Mouse (Mus musculus): ENCODE data around the gene Kcnq4. TPM values are rescaled to one million over a fixed set of nuclear protein-coding genes. Genes with fewer than 3 reads are reported as not detected.
A peak's percentile ranks its signal among the peaks of the same experiment; 100 is the strongest.

Gene Kcnq4
- polyA plus RNA-seq, 1 experiment from 2014 or later: 0.95 TPM

- Histone ChIP-seq H3K9me3 (replicated peaks) (0 out of 2 replicates have a peak, but pooled peaks cover 3% of the 10 kb centered on the region), H3K27ac (ENCODE audit: poor library complexity, severe bottlenecking) (no peak overlapping the region), H3K4me1 (replicated peaks) (peaks cover 25% of the 10 kb centered on the region), H3K27me3 (replicated peaks) (peaks cover 21% of the 10 kb centered on the region), H3K9ac (no peak overlapping the region), H3K4me2 (no peak overlapping the region), H3K4me3 (no peak overlapping the region), H3K36me3 (no peaks in the 10 kb centered on the region)
- 49% methylated on average over 12 of the region's 12 CpGs for WGBS
- no peak for ATAC-seq (ENCODE audit: insufficient number of reproducible peaks, low FRiP score)
Observed at GRCm38 (mm10) chr4:120671046-120671445, 77.4 kb downstream of the Kcnq4 start.

DNA sequence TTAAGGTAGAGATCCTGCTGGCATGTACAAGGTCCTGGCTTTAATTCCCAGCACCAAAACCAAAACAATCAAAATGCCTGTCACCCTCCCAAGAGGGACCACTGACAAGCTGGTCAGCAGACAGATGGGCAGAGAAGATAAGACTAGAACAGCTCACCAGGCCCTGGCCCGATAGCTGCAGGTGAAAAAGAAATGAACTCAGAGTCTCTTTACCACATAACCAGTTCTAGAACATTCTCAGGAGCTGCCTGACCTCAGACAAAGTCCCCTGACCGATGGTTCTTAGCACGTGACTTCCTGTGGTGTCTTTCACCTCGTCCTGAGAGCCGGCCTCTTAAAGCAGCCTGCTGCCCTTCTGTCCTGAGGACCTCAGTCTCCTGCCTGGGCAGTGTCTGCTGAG is 78.8 kb downstream of the Kcnq4 start:
- peak overlapping the region; percentile 100; the same call in 1 of the 2 replicates for H3K4me2 ChIP-seq
- no peaks in the 10 kb centered on the region for H3K36me3 ChIP-seq
- no peak overlapping the region for H3K4me3 ChIP-seq
- peaks cover 21% of the 10 kb centered on the region for H3K27me3 ChIP-seq (replicated peaks)
- H3K9ac ChIP-seq: no peak overlapping the region
- 58% methylated on average over 5 of the region's 5 CpGs for WGBS
- ATAC-seq (ENCODE audit: insufficient number of reproducible peaks, low FRiP score): no peak
- H3K4me1 ChIP-seq (replicated peaks): peaks cover 36% of the 10 kb centered on the region
- 0 out of 2 replicates have a peak, but pooled peaks cover 3% of the 10 kb centered on the region for H3K9me3 ChIP-seq (replicated peaks)
- 0 out of 2 replicates have a peak overlapping the region, but pooled peaks have one; percentile 14 for H3K27ac ChIP-seq (ENCODE audit: poor library complexity, severe bottlenecking)

- no peak for ATAC-seq (ENCODE audit: insufficient number of reproducible peaks, low FRiP score)
Observed at GRCm38 (mm10) chr4:120668551-120668950, 79.9 kb downstream of the Kcnq4 start.

GRCm38 (mm10) chr4:120667555-120667954 is 80.9 kb downstream of the Kcnq4 start:
- Histone ChIP-seq H3K4me1 (replicated peaks) (peaks cover 34% of the 10 kb centered on the region), H3K9ac (peak overlapping the region; percentile 91), H3K4me3 (peak overlapping the region; percentile 88), H3K9me3 (replicated peaks) (0 out of 2 replicates have a peak, but pooled peaks cover 3% of the 10 kb centered on the region), H3K27ac (ENCODE audit: poor library complexity, severe bottlenecking) (peak overlapping the region; percentile 93), H3K27me3 (replicated peaks) (peaks cover 21% of the 10 kb centered on the region), H3K4me2 (peak overlapping the region; percentile 100), H3K36me3 (no peaks in the 10 kb centered on the region)
- 12% methylated on average over 10 of the region's 10 CpGs for WGBS
- ATAC-seq (ENCODE audit: insufficient number of reproducible peaks, low FRiP score): no peak

More at GRCm38 (mm10) chr4:120668551-120668950, 79.9 kb downstream of the Kcnq4 start:
- H3K4me2 ChIP-seq: peak overlapping the region; percentile 100
- H3K27me3 ChIP-seq (replicated peaks): peaks cover 21% of the 10 kb centered on the region
- H3K27ac ChIP-seq (ENCODE audit: poor library complexity, severe bottlenecking): peak overlapping the region; percentile 93; the same call in 1 of the 2 replicates
- H3K4me1 ChIP-seq (replicated peaks): peaks cover 34% of the 10 kb centered on the region
- H3K36me3 ChIP-seq: no peaks in the 10 kb centered on the region
- 0 out of 2 replicates have a peak, but pooled peaks cover 3% of the 10 kb centered on the region for H3K9me3 ChIP-seq (replicated peaks)
- no peak overlapping the region for H3K9ac ChIP-seq
- WGBS: 80% methylated on average over 4 of the region's 4 CpGs
- H3K4me3 ChIP-seq: peak overlapping the region; percentile 88; the same call in 1 of the 2 replicates

- peak; percentile 49 for ATAC-seq (ENCODE audit: insufficient number of reproducible peaks, low FRiP score)
- peaks cover 34% of the 10 kb centered on the region for H3K4me1 ChIP-seq (replicated peaks)
- 0% methylated on average over 50 of the region's 50 CpGs for WGBS
Observed at GRCm38 (mm10) chr4:120667045-120667501, 81.3 kb downstream of the Kcnq4 start.

DNA sequence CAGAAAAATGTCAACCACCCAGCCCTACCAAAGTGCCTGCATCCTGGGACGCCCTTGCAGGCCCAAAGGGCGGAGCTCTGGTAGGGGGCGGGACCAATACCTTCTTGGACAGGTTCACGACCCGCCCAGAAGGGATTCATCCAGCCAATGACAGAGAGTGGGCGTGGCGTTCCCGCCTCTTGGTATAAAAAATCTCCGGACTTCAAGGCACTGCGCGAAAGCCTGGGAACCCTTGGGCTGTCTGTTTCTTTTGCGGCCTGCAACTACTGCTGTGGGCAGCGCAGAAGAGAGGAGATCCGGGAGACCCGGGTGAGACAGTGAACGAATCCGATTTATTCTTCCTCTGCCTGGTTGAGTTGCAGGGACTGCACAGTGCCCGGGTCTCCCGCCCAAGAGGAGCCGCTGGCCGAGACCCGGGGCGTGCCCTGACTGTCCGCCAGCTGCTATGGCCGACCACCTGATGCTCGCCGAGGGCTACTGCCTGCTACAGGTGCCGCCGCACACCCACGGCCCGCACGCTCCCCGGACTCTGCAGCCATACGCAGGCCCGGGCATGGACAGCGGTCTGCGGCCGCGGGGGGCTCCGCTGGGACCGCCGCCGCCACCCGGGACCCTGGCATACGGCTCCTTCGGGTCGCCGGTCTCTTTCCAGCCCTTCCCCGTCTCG is 81.9 kb downstream of the Kcnq4 start, which contains the start of gene Cited4:
Gene Cited4 (plus strand): TSS at position 215 of the 667 bp plus-strand sequence.
- H3K27ac ChIP-seq (ENCODE audit: poor library complexity, severe bottlenecking): peak within 1 kb of the TSS; percentile 93

More at GRCm38 (mm10) chr4:120667045-120667501, 81.3 kb downstream of the Kcnq4 start:
- H3K9ac ChIP-seq: peak overlapping the region; percentile 91
- peak overlapping the region; percentile 100 for H3K4me2 ChIP-seq
- H3K27ac ChIP-seq (ENCODE audit: poor library complexity, severe bottlenecking): peak overlapping the region; percentile 93
- peak overlapping the region; percentile 88 for H3K4me3 ChIP-seq
- 0 out of 2 replicates have a peak, but pooled peaks cover 3% of the 10 kb centered on the region for H3K9me3 ChIP-seq (replicated peaks)
- H3K27me3 ChIP-seq (replicated peaks): peaks cover 21% of the 10 kb centered on the region
- H3K36me3 ChIP-seq: no peaks in the 10 kb centered on the region

GRCm38 (mm10) chr4:120665782-120666181 is 82.6 kb downstream of the Kcnq4 start:
- H3K4me2 ChIP-seq: peak overlapping the region; percentile 100
- peaks cover 15% of the 10 kb centered on the region for H3K27me3 ChIP-seq (replicated peaks)
- no peak overlapping the region for H3K4me3 ChIP-seq
- WGBS: 65% methylated on average over 7 of the region's 7 CpGs
- H3K9me3 ChIP-seq (replicated peaks): 0 out of 2 replicates have a peak, but pooled peaks cover 3% of the 10 kb centered on the region
- peak overlapping the region; percentile 51; the same call in 1 of the 2 replicates for H3K27ac ChIP-seq (ENCODE audit: poor library complexity, severe bottlenecking)
- ATAC-seq (ENCODE audit: insufficient number of reproducible peaks, low FRiP score): no peak
- no peaks in the 10 kb centered on the region for H3K36me3 ChIP-seq
- H3K4me1 ChIP-seq (replicated peaks): peaks cover 30% of the 10 kb centered on the region
- H3K9ac ChIP-seq: no peak overlapping the region

More for the DNA sequence above, 81.9 kb downstream of the Kcnq4 start, which contains the start of gene Cited4:
- peak within 1 kb of the TSS; percentile 88 for H3K4me3 ChIP-seq
- H3K4me2 ChIP-seq: peak within 1 kb of the TSS; percentile 100
- H3K36me3 ChIP-seq: no peaks in the 10 kb centered on the region
- peak; percentile 91 for ATAC-seq (ENCODE audit: insufficient number of reproducible peaks, low FRiP score)
- peak within 1 kb of the TSS; percentile 91 for H3K9ac ChIP-seq
- peaks cover 34% of the 10 kb centered on the region for H3K4me1 ChIP-seq (replicated peaks)
- 0 out of 2 replicates have a peak, but pooled peaks cover 3% of the 10 kb centered on the region for H3K9me3 ChIP-seq (replicated peaks)
- under 1% methylated on average over 50 of the region's 50 CpGs for WGBS
- peaks cover 19% of the 10 kb centered on the region for H3K27me3 ChIP-seq (replicated peaks)

DNA sequence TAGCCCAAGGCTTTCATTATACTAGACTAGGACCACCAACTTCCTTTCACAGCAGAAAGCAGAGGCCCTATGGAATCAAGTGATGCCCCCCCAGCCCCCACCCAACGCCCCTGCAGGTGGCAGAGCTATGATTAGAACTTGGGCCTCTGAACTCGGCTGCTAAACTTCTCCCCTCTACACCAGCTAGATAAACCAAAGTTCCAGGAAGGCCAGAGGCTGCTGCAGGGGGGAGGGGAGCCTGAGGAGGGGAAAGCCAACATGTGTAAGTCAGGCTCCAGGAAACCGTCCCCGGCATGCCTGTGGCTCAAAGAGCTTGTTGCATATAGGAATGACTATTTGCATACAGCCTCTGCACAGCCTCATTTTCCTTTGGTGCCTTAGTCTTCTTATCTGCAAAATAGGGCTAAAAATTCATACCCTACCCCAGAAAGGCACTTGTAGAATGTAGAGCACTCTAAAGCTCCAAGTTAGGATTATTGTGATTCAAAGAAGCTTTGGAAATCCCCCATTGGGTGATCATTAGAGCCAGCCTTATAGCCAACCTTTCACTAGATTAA is 83.2 kb downstream of the Kcnq4 start:
- Histone ChIP-seq H3K4me3 (no peak overlapping the region), H3K27ac (ENCODE audit: poor library complexity, severe bottlenecking) (peak overlapping the region; percentile 51; the same call in 1 of the 2 replicates), H3K9ac (no peak overlapping the region), H3K4me2 (peak overlapping the region; percentile 2; the same call in 1 of the 2 replicates), H3K36me3 (no peaks in the 10 kb centered on the region), H3K27me3 (replicated peaks) (peaks cover 9% of the 10 kb centered on the region), H3K4me1 (replicated peaks) (peaks cover 30% of the 10 kb centered on the region), H3K9me3 (replicated peaks) (0 out of 2 replicates have a peak, but pooled peaks cover 3% of the 10 kb centered on the region)
- WGBS: 9% methylated on average over 4 of the region's 4 CpGs
- 0 out of 2 replicates have a peak, but pooled peaks have one; percentile 17 for ATAC-seq (ENCODE audit: insufficient number of reproducible peaks, low FRiP score)

DNA sequence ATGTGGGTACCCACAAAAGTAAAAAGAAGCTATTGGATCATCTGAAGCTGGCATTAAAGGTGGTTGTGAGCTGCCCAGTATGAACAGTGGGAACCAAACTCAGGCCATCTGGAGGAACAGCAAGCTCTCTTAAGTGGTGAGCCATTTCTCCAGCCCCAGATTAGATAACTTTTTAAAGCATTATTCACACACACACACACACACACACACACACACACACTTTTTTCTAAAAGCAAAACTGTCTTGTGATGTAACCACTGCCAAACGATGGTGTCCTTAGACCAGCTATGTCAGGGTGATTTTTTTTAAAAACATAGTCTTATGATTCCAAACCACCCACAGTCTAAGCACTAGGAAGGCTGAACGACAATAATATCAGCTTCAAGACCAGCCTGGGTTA is 83.8 kb downstream of the Kcnq4 start:
- Histone ChIP-seq H3K9ac (no peak overlapping the region), H3K27ac (ENCODE audit: poor library complexity, severe bottlenecking) (peak overlapping the region; percentile 51; the same call in 1 of the 2 replicates), H3K4me1 (replicated peaks) (peaks cover 30% of the 10 kb centered on the region), H3K4me2 (no peak overlapping the region), H3K4me3 (no peak overlapping the region), H3K9me3 (replicated peaks) (0 out of 2 replicates have a peak, but pooled peaks cover under 1% of the 10 kb centered on the region), H3K36me3 (no peaks in the 10 kb centered on the region), H3K27me3 (replicated peaks) (peaks cover 9% of the 10 kb centered on the region)
- ATAC-seq (ENCODE audit: insufficient number of reproducible peaks, low FRiP score): no peak
- 45% methylated on average over 2 of the region's 2 CpGs for WGBS

GRCm38 (mm10) chr4:120660485-120660884 is 87.9 kb downstream of the Kcnq4 start:
- no peaks in the 10 kb centered on the region for H3K36me3 ChIP-seq
- no peaks in the 10 kb centered on the region for H3K9me3 ChIP-seq (replicated peaks)
- no peak overlapping the region for H3K4me3 ChIP-seq
- H3K27ac ChIP-seq (ENCODE audit: poor library complexity, severe bottlenecking): no peak overlapping the region
- no peak overlapping the region for H3K4me2 ChIP-seq
- ATAC-seq (ENCODE audit: insufficient number of reproducible peaks, low FRiP score): no peak
- no peak overlapping the region for H3K9ac ChIP-seq
- H3K27me3 ChIP-seq (replicated peaks): no peaks in the 10 kb centered on the region; the same call in 1 of the 2 replicates
- whole genome bisulfite sequencing: 58% methylated on average over 4 of the region's 4 CpGs
- peaks cover 11% of the 10 kb centered on the region for H3K4me1 ChIP-seq (replicated peaks)

- Histone ChIP-seq H3K36me3 (no peaks in the 10 kb centered on the region), H3K9ac (no peak overlapping the region), H3K4me2 (no peak overlapping the region), H3K9me3 (replicated peaks) (no peaks in the 10 kb centered on the region; the same call in 1 of the 2 replicates), H3K27me3 (replicated peaks) (peaks cover 13% of the 10 kb centered on the region), H3K27ac (ENCODE audit: poor library complexity, severe bottlenecking) (no peak overlapping the region), H3K4me3 (no peak overlapping the region), H3K4me1 (replicated peaks) (no peaks in the 10 kb centered on the region)
- ATAC-seq (ENCODE audit: insufficient number of reproducible peaks, low FRiP score): no peak
- WGBS: 74% methylated on average over 8 of the region's 8 CpGs
Observed at GRCm38 (mm10) chr4:120655898-120656297, 92.5 kb downstream of the Kcnq4 start.

Data from heart, embryonic 12.5 days (tissue).